ENCODE assay signal across 8 mouse cellular contexts in the genomic region with DNA sequence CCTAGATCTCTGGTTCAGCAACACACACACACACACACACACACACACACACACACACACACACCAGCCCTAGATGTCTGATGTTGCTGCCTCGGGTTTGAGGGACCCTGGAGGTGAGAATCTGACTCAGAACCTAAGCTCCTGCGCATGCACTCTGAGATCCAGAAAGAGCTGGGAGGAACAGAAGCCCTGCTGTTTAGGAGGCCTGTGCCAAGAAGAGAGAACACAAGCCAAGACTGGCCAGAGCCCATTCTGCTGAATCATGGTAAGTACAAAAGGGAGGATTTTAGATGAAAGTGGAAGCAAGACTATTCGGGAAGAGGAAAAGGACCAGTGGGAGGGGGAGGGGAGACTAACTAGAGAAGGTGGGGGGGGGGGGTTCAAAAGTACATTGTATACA.
DNase-seq lines count a peak whose midpoint lies in the region; ATAC-seq and TF ChIP-seq lines count a peak whose summit lies in the region.

No protein-coding gene starts in this region.

- no peak overlapping the region for H3K27ac ChIP-seq in forebrain, embryonic 13.5 days
- no peak overlapping the region for H3K27ac ChIP-seq in forebrain, embryonic 11.5 days (ENCODE audit: low read depth, low read length)
- peak overlapping the region; percentile 43 for H3K27ac ChIP-seq in gastrocnemius, adult 2 months

- no peak overlapping the region for H3K4me3 ChIP-seq in forebrain, embryonic 13.5 days
- no peak overlapping the region for H3K4me3 ChIP-seq in forebrain, embryonic 11.5 days (ENCODE audit: low read depth, low read length)
- H3K4me3 ChIP-seq in gastrocnemius, adult 2 months, result peak overlapping the region; percentile 37

- no peaks in the 10 kb centered on the region for H3K9me3 ChIP-seq in forebrain, embryonic 13.5 days (replicated peaks)
- no peaks in the 10 kb centered on the region for H3K9me3 ChIP-seq in forebrain, embryonic 11.5 days (ENCODE audit: control insufficient read depth, low read length)

- WGBS in forebrain, embryonic 13.5 days, result 46% methylated on average over 3 of the region's 3 CpGs
- 66% methylated on average over 3 of the region's 3 CpGs for WGBS in forebrain, embryonic 11.5 days

- peak; percentile 78 for ATAC-seq in forebrain, embryonic 13.5 days
- no peak for ATAC-seq in forebrain, embryonic 11.5 days (replicated peaks; ENCODE audit: low FRiP score)

- peaks cover 25% of the 10 kb centered on the region for H3K4me1 ChIP-seq in forebrain, embryonic 13.5 days
- peaks cover 4% of the 10 kb centered on the region; the same call in 1 of the 2 replicates for H3K4me1 ChIP-seq in forebrain, embryonic 11.5 days (replicated peaks; ENCODE audit: control insufficient read depth, insufficient read depth, low read length)

- TF ChIP-seq POLR2A in brain, embryonic 14.5 days (IDR thresholded peaks at IDR 0.05; ENCODE audit: borderline replicate concordance, extremely low read depth, insufficient read depth, insufficient read length, poor library complexity, severe bottlenecking), result no peak

- no peak overlapping the region for H3K9ac ChIP-seq in forebrain, embryonic 13.5 days
- no peak overlapping the region for H3K9ac ChIP-seq in forebrain, embryonic 11.5 days (ENCODE audit: low read length)

- no peak for TF ChIP-seq CTCF in brain, embryonic 14.5 days (IDR thresholded peaks at IDR 0.05; ENCODE audit: borderline replicate concordance, extremely low read depth, insufficient read depth, insufficient read length)
- no peak for TF ChIP-seq CTCF in gastrocnemius, adult 2 months (IDR thresholded peaks at IDR 0.05)

- DNase-seq in forebrain, embryonic 11.5 days (ENCODE audit: low spot score), result no peak
- peak; percentile 89 for DNase-seq in brain, embryonic 14.5 days (ENCODE audit: low read depth)
- peak; percentile 80 for DNase-seq in gastrocnemius, adult 2 months
- DNase-seq in kidney, postnatal 25 days, result peak; percentile 54 to 70
- DNase-seq in lung, postnatal 36 days, result peak; percentile 63
- DNase-seq in urinary bladder, postnatal 4 days (ENCODE audit: low spot score in 2 of 2), result peak; percentile 36 to 64
- DNase-seq in spleen, adult 18-20 months, result no peak

- no peaks in the 10 kb centered on the region for H3K27me3 ChIP-seq in forebrain, embryonic 13.5 days
- no peaks in the 10 kb centered on the region for H3K27me3 ChIP-seq in forebrain, embryonic 11.5 days (ENCODE audit: control insufficient read depth, insufficient read depth, low read length)

- H3K4me2 ChIP-seq in forebrain, embryonic 13.5 days, result no peak overlapping the region
- H3K4me2 ChIP-seq in forebrain, embryonic 11.5 days (ENCODE audit: low read depth, low read length, severe bottlenecking), result no peak overlapping the region

- no peaks in the 10 kb centered on the region for H3K36me3 ChIP-seq in forebrain, embryonic 13.5 days (ENCODE audit: poor library complexity, severe bottlenecking)
- H3K36me3 ChIP-seq in forebrain, embryonic 11.5 days (ENCODE audit: control insufficient read depth, insufficient read depth, low read length), result no peaks in the 10 kb centered on the region

- intact Hi-C loops in gastrocnemius, adult 2 months (cut with DNase I), result no loop called here

Comparison
In these comparisons a context has a peak if more than half of its experiments do, and no peak if none do; other contexts are left out.
1. DNase-seq: peak in brain, embryonic 14.5 days (single experiment), gastrocnemius, adult 2 months (single experiment), kidney, postnatal 25 days (2 of 2), lung, postnatal 36 days (single experiment) and urinary bladder, postnatal 4 days (2 of 2); none in forebrain, embryonic 11.5 days (single experiment) and spleen, adult 18-20 months (0 of 2).